Mouse (Mus musculus) granulocyte monocyte progenitor cell, adult 5-6 weeks (primary cell): ENCODE results near the gene Setd7. TPM values are rescaled to one million over a fixed set of nuclear protein-coding genes. Genes with fewer than 3 reads are reported as not detected.

ENCODE experiments used
- ATAC-seq: replicated peaks from 2 replicates; pipeline ENCODE4 v1.8.0; 2016; ENCODE audit warnings: mild to moderate bottlenecking, moderate TSS enrichment, inconsistent platforms; ENCODE audit not compliant: poor library complexity, severe bottlenecking
- total RNA-seq, 2 experiments: library from RNA; stranded (forward) in 1 of 2; stranded (reverse) in 1 of 2; fragments of 200-712, 200-1000 nt in 1 of 2; fragments of >200 nt in 1 of 2; fragmentation: Nextera tagmentation in 1 of 2; gene quantifications; 2 replicates each; pipeline ENCODE4 v1.2.3; 2014 to 2017

Gene Setd7
- total RNA-seq, 2 experiments from 2014 or later: 26.5 to 37.3 TPM

DNA sequence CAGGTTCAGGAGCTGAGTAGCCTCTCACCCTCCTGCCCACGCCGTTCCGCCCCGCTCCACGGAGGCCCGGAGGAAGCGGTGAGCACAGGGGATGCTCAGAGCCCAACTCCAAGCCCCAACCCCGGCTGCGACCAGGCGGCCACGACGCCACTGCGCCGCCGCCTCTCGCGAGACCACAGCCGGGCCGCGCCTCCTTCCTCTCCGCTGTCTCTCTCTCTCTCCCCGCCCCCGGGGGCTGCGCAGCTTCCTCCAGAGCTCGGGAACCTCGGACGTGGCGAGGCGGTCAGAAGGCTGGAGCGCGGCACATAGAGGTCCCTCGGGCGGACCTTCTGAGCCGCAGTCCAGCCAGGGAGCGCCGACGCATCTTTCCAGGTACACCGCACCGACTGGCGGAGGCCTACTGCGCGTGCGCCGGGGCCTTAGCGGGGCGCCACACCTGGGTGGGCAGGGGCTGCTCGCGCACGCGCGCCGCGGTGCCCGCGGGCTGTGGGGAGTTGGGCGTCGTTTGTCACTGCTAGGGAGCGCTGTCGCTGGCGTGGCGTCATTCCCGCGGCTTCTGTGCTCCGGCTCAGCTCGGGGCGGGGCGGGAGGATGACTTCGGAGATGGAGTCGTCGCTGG is 76.8 kb downstream of the Setd7 start, which contains the start of gene Rab33b:
Gene Rab33b, plus strand, starts transcription at position 180 of the 619 bp plus-strand sequence.
- ATAC-seq: peak; percentile 84

DNA sequence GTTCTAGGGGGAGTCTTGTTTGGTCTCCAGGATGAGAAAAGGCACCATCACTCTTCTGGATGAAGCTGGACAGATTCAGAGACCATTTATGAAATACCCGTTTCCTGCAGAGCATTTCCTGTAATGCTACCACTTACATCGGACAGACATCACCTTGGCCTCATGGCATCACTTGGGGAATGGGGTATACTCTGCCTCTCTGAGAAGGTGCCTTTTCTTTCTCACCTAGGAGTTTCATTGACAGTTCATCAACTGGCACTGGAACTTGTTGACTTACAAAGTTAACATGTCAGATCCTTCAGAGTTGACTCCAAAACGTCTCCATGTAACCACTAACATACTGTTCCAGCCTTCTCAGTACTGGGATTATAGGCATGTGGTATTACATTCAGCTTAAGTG is 77.9 kb downstream of the Setd7 start:
- no peak for ATAC-seq

DNA sequence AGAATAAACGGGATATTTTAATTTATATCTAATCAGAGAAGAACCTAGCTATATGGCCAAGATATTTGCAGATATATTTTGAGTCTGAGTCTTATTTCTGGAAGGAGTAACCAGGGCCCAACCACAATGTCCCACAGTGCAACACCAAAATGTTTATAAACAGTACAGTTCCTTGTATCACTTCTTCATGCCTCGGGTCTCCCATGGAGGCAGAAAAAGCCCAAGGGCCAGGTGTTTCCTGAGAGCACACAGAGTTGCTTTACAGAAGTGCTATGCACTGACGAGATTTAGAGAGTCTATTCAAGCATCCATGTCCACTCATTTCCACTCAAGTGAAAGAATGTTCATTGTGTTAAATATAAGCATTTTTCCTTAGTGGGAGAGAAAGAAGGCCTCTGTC is 78.8 kb downstream of the Setd7 start:
- ATAC-seq: no peak

DNA sequence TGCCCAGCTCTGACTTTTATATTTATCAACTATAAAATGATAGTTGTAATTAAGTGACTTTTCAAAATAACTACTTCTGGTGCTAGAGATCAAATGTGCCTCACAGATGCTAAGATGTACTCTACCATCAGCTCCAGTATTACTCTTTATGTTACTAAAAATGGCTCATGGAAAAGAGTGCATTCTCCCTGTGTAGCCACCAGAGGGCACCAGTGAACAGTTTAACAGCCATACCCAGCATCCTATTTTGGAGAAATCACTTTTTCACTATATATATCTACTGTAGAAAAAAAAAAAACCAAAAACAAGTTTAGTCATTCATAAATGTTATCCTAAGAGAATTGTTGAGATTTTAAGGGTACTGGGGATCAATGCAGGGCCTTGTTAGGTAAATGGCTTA is 79.6 kb downstream of the Setd7 start:
- ATAC-seq: 0 out of 2 replicates have a peak, but pooled peaks have one; percentile 19

DNA sequence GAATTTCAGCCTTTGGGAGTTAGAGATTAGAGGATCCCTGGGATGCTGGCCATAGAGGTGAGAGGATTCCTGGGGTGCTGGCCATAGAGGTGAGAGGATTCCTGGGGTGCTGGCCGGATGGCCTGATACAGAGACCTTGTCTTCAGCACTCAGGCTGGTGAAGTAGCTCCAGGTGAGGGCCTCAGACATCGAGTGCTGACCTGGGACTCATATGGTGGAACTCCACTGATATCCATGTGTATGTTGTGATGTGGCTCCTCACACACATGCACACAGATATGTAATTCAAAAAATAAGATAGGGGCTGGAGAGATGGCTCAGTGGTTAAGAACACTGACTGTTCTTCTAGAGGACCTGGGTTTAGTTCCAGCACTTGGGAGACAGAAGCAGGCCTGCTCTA is 80.8 kb downstream of the Setd7 start:
- no peak for ATAC-seq

DNA sequence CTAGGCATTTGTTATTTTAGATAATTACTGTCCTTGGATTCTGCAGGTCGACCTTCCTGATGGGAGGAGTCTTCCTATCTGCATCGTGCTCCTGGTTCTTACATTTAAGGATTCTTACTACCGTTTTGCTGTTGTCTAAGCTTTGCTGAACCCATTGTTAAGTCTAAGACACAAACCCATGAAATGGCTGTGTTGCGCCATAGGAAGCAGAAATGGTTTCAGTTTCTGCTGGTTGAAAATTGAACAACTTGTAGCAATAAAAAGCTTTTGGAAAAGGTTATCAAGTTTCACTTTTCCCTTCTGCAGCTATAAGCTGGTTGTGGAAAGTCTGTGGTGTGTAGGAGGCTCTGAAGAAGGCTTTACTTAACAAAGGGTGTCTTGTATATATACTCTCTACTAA is 85.0 kb downstream of the Setd7 start:
- peak; percentile 75 for ATAC-seq

DNA sequence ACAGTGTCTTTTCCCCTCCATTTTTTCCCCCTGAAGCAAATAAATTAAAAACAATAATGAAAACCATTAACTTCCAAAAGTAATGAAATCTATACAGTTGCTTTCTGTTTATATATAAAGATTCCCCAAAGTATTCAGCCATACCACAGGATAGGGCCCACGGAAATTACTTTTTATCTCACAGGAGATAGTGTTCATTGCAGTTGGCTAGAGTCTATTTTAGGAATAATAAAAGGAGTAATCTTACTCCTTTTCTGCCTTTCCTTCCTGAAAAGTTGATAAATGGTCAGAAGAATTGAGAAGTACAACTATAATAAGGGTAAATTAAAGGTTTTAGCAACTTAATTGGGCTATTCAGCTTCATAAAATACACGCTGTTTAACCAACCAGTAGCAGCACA is 92.1 kb downstream of the Setd7 start:
- no peak for ATAC-seq

Other genes starting within 250 kb of the Setd7 start
- 56.9 and 64.6 TPM in 2 replicates for gene Elf2, start 220.2 kb downstream of the Setd7 start, total RNA-seq (2014; fragmentation: Nextera tagmentation)
- 103 and 116 TPM in 2 replicates for gene Elf2, start 220.2 kb downstream of the Setd7 start, total RNA-seq (2017)
- gene Mgarp, start 164.1 kb downstream of the Setd7 start, total RNA-seq (2014; fragmentation: Nextera tagmentation): not detected in 2 replicates
- gene Mgarp, start 164.1 kb downstream of the Setd7 start, total RNA-seq (2017): not detected in 2 replicates
- gene Ndufc1, start 151.9 kb downstream of the Setd7 start, total RNA-seq (2014; fragmentation: Nextera tagmentation): 243 and 263 TPM in 2 replicates
- 76.8 and 110 TPM in 2 replicates for gene Ndufc1, start 151.9 kb downstream of the Setd7 start, total RNA-seq (2017)
- gene Naa15, start 145.7 kb downstream of the Setd7 start, total RNA-seq (2014; fragmentation: Nextera tagmentation): 74.4 and 89.1 TPM in 2 replicates
- gene Naa15, start 145.7 kb downstream of the Setd7 start, total RNA-seq (2017): 114 and 126 TPM in 2 replicates
- gene Rab33b, start 77.0 kb downstream of the Setd7 start, total RNA-seq (2014; fragmentation: Nextera tagmentation): 6.4 and 7.8 TPM in 2 replicates
- gene Rab33b, start 77.0 kb downstream of the Setd7 start, total RNA-seq (2017): 8.9 and 13.7 TPM in 2 replicates
- 119 and 127 TPM in 2 replicates for gene Mgst2, start 99.5 kb upstream of the Setd7 start, total RNA-seq (2014; fragmentation: Nextera tagmentation)
- gene Mgst2, start 99.5 kb upstream of the Setd7 start, total RNA-seq (2017): 38.6 and 72.3 TPM in 2 replicates